Mouse (Mus musculus) midbrain, embryonic 11.5 days (tissue): ENCODE data around the gene Anapc4. TPM values are rescaled to one million over a fixed set of nuclear protein-coding genes. Genes with fewer than 3 reads are reported as not detected.

Experiments used
- ATAC-seq: fragments of 200-750 bp; cut with Nextera tagmentation; 2 replicates; pipeline ENCODE4 v1.8.0; 2017; ENCODE audit warnings: moderate TSS enrichment, moderate library complexity; ENCODE audit not compliant: low FRiP score
- DNase-seq: peaks from one replicate; pipeline ENCODE4 v3.0.0; 2015; ENCODE audit warnings: low spot score; ENCODE audit errors: missing footprints
- H3K27ac ChIP-seq: fragments of 300-500 bp; sonication (generic); 2 replicates; pipeline ENCODE4 v1.5.1; 2014; ENCODE audit warnings: low read depth, low read length
- H3K27me3 ChIP-seq: fragments of 300-500 bp; sonication (generic); 2 replicates; pipeline ENCODE4 v1.6.1; 2014; ENCODE audit warnings: mild to moderate bottlenecking, low read length, moderate library complexity, mixed read lengths; ENCODE audit not compliant: control insufficient read depth, insufficient read depth
- H3K36me3 ChIP-seq: fragments of 300-500 bp; sonication (generic); 2 replicates; pipeline ENCODE4 v1.6.1; 2014; ENCODE audit warnings: mild to moderate bottlenecking, low read length, moderate library complexity, mixed read lengths; ENCODE audit not compliant: control insufficient read depth, insufficient read depth
- H3K4me1 ChIP-seq: fragments of 300-500 bp; sonication (generic); 2 replicates; pipeline ENCODE4 v1.6.1; 2014; ENCODE audit warnings: low read length; ENCODE audit not compliant: control insufficient read depth, insufficient read depth
- H3K4me2 ChIP-seq: fragments of 300-500 bp; sonication (generic); 2 replicates; pipeline ENCODE4 v1.6.1; 2014; ENCODE audit warnings: mild to moderate bottlenecking, moderate library complexity
- H3K4me3 ChIP-seq: fragments of 300-500 bp; sonication (generic); 2 replicates; pipeline ENCODE4 v1.5.1; 2014; ENCODE audit warnings: low read depth, low read length
- H3K9ac ChIP-seq: fragments of 300-500 bp; sonication (generic); 2 replicates; pipeline ENCODE4 v1.6.1; 2014; ENCODE audit warnings: low read length
- H3K9me3 ChIP-seq: fragments of 300-500 bp; sonication (generic); 2 replicates; pipeline ENCODE4 v1.6.1; 2016; ENCODE audit warnings: low read length; ENCODE audit not compliant: control insufficient read depth
- WGBS: fragments of 180-500 bp; shearing (Covaris S2); extraction: QIAGEN DNeasy Blood & Tissue Kit; methylation state at CpG from one replicate; pipeline ENCODE4 v1.1.7; 2014; 5-methylcytosine and 5-hydroxymethylcytosine counted together
- polyA plus RNA-seq: library from polyadenylated mRNA; unstranded; fragments of >200 nt; fragmentation: Nextera tagmentation; extraction: Ambion mirVana; gene quantifications from 2 replicates; pipeline ENCODE4 v1.2.1, GENCODE M21; 2014

Anapc4 gene
- polyA plus RNA-seq, 1 experiment from 2014 or later: 133 TPM

DNA sequence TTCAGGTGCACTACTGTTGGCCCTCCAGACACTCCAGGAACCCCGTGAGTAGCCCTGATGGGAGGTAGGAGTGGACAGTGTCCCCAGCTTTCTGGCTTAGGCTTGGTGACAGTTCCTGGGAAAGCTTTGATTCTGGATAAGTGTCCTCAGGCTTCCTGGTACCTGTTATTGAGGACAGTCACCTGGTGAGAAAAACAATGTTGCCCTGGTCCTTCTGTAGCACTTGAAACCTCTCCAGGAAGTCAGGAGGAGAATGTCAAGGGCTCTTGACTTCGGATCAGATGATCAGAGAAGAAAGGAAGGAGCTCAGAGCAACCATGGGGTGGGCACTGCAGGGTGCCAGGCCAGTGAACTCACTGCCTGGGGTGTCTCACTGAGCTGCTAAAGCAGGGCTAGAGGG lies 48.6 kb downstream of the Anapc4 start:
- no peak overlapping the region for H3K27ac ChIP-seq
- no peaks in the 10 kb centered on the region for H3K36me3 ChIP-seq
- H3K4me2 ChIP-seq: no peak overlapping the region
- no peak overlapping the region for H3K4me3 ChIP-seq
- H3K9ac ChIP-seq: no peak overlapping the region
- no peaks in the 10 kb centered on the region for H3K27me3 ChIP-seq
- no peaks in the 10 kb centered on the region for H3K4me1 ChIP-seq
- no peak for ATAC-seq
- peaks cover 3% of the 10 kb centered on the region; the same call in 1 of the 2 replicates for H3K9me3 ChIP-seq
- 63% methylated on average over 2 of the region's 2 CpGs for WGBS
- peak; percentile 21 for DNase-seq

DNA sequence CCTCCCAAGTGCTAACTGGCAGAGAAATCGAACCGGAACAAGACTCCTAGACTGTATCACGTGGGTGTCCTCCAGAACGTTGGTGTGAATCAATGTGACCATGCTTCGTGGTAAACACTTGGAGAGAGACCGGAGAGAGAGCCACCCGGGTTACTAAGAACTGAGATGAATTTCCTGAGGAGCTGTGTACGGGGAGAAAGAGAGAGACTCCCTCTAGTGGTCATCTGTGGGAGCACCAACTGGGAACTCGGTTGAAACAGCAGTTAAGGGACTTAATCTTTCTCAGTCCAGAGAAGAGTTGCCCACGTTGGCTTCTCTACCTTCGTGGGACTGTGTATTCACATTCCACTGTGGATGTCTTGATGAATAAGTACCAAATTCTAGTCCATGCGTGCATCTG lies 53.3 kb downstream of the Anapc4 start:
- peaks cover 3% of the 10 kb centered on the region; the same call in 1 of the 2 replicates for H3K9me3 ChIP-seq
- H3K9ac ChIP-seq: no peak overlapping the region
- H3K27me3 ChIP-seq: no peaks in the 10 kb centered on the region
- no peaks in the 10 kb centered on the region for H3K36me3 ChIP-seq
- no peak overlapping the region for H3K4me2 ChIP-seq
- WGBS: 49% methylated on average over 12 of the region's 12 CpGs
- ATAC-seq: no peak
- H3K4me3 ChIP-seq: no peak overlapping the region
- H3K4me1 ChIP-seq: no peaks in the 10 kb centered on the region
- peak; percentile 88 for DNase-seq
- no peak overlapping the region for H3K27ac ChIP-seq

DNA sequence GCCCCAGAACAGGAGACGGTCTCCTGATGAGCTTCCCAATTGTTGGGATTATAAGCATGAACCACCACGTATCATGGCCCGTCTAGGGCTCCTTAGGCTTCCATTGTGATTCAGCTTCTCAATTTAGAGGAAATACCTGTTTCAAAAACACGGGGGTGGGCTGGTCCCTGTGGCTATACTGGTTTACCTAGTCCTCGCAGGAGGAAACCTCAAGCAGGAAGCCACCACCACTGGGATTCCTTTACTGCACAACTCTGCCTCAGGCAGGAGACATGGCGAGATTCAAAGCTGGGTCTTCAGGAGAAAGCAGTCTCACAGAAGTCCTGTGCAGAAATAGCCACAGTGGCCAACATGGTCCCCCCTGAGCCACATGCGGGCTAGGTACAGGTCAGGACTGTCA lies 56.1 kb downstream of the Anapc4 start:
- 83% methylated on average over 7 of the region's 7 CpGs for WGBS

DNA sequence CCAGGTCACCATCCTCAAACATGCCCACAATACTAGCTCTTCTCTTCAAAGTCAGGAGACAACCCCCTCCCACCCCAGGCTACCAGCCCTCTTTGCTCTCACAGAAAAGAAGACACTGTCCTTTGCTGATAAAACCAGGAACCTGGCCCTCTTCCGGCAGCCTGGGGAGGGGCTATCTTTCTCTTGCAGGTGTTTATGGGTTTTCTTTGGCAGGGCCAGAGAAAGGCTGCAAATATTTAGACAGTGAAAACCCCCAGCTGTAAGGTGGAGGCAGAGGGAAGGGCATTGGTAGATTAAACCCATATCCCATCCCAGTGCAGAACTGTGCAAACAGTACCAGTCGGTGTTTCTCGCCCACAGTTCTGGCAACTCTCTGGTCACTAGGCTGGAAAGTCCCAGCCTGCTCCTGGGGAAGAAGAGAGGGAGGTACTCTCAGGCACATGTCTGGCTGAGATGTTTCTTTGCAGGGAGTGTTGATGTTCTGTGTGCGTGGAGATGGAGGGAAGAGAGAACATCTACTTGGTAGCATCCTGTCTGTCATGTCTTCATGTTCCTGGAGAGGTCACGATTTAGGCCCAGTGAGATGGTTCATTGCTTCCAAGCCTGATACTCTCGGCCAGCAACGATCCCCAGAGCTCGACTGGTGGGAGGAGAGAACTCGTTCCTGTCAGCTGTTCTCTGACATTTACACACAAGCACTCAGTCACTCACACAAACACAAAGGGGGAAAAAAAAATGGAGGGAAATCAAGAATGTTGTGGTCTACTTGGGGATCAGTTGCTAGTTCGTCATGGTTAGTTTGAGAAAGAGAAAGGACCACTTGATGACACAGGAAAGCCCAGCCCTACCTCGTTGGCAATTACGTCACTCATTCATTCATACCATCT lies 58.4 kb downstream of the Anapc4 start:
- 80% methylated on average over 12 of the region's 12 CpGs for WGBS
- Histone ChIP-seq H3K4me1 (no peaks in the 10 kb centered on the region), H3K4me3 (no peak overlapping the region), H3K27me3 (no peaks in the 10 kb centered on the region), H3K4me2 (no peak overlapping the region), H3K9ac (no peak overlapping the region), H3K27ac (no peak overlapping the region), H3K9me3 (no peaks in the 10 kb centered on the region), H3K36me3 (no peaks in the 10 kb centered on the region)
- ATAC-seq (no peak), DNase-seq (peak; percentile 19)

More for the DNA sequence above, 56.1 kb downstream of the Anapc4 start:
- no peak overlapping the region for H3K4me3 ChIP-seq
- H3K9ac ChIP-seq: no peak overlapping the region
- no peak for ATAC-seq
- H3K4me1 ChIP-seq: no peaks in the 10 kb centered on the region
- peaks cover 3% of the 10 kb centered on the region; the same call in 1 of the 2 replicates for H3K9me3 ChIP-seq
- peak; percentile 33 for DNase-seq
- H3K36me3 ChIP-seq: no peaks in the 10 kb centered on the region
- H3K4me2 ChIP-seq: no peak overlapping the region
- no peak overlapping the region for H3K27ac ChIP-seq
- H3K27me3 ChIP-seq: no peaks in the 10 kb centered on the region

DNA sequence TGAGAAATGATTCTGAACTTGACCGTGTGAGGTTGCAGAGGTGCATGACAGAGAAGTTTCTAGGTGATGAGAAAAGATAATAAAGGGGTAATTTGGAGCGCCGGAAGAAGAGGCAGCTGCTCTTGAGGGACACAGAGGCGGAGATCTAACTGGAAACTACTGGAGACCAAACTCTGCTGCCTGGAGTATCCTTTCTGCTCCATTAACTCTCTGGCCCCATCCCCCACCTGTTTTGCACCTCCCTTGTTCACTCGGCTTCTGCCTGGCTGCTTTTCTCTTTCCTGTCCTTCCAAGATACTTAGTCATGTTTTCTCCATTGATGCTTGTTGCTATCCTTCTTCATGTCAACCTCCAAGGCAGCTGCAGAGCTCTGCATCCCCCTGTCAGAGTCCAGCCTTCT lies 60.1 kb downstream of the Anapc4 start:
- ATAC-seq (no peak), DNase-seq (no peak)
- H3K9ac ChIP-seq: no peak overlapping the region
- no peaks in the 10 kb centered on the region for H3K27me3 ChIP-seq
- no peak overlapping the region for H3K4me3 ChIP-seq
- no peak overlapping the region for H3K27ac ChIP-seq
- H3K4me2 ChIP-seq: no peak overlapping the region
- H3K36me3 ChIP-seq: no peaks in the 10 kb centered on the region
- 80% methylated on average over 5 of the region's 5 CpGs for WGBS
- no peaks in the 10 kb centered on the region for H3K9me3 ChIP-seq
- no peaks in the 10 kb centered on the region for H3K4me1 ChIP-seq

DNA sequence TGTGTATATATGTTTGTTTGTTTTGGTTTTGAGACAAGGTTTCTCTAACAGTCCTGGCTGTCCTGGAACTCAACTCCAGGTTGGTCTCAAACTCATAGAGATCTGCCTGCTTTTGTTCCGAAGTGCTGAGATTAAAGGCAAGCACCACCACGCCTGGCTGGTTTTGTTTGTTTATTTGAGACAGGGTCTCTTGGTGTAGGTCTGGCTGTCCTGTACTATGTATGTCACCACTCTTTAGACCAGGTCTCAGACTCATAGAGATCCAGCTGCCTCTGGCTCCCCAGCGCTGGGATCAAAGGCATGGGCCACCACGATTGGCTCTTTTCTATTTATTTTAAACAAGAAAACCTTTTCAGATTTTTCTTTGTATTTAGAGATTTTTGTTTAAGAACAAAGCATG lies 70.4 kb downstream of the Anapc4 start:
- DNase-seq (no peak), ATAC-seq (no peak)
- Histone ChIP-seq H3K27me3 (no peaks in the 10 kb centered on the region), H3K27ac (no peak overlapping the region), H3K36me3 (no peaks in the 10 kb centered on the region), H3K9ac (no peak overlapping the region), H3K9me3 (no peaks in the 10 kb centered on the region), H3K4me2 (no peak overlapping the region), H3K4me3 (no peak overlapping the region), H3K4me1 (no peaks in the 10 kb centered on the region)
- 56% methylated on average over 4 of the region's 4 CpGs for WGBS

DNA sequence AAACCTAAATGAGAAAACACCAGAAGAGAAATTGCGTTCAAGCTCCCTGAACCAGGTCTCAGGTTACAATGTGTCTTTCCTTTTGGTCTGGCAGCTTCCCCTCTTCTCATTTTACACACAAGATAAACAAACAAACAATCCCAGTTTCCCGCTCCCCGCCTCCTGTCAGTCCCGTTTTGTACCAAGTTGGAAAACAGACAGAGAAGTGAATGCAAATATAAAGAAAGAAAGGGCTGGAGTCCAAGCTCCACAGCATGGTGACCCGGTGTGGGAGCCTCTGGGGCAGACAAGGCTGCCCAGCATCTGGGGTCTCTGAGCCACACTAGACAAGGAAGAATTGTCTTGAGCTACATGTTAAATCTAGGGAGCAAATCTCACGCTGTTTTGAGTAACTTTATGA lies 70.9 kb downstream of the Anapc4 start:
- Histone ChIP-seq H3K27ac (no peak overlapping the region), H3K4me1 (no peaks in the 10 kb centered on the region), H3K9ac (no peak overlapping the region), H3K36me3 (no peaks in the 10 kb centered on the region), H3K4me3 (no peak overlapping the region), H3K9me3 (no peaks in the 10 kb centered on the region), H3K27me3 (no peaks in the 10 kb centered on the region), H3K4me2 (no peak overlapping the region)
- no peak for ATAC-seq
- 50% methylated on average over 6 of the region's 6 CpGs for WGBS
- DNase-seq: peak; percentile 77

DNA sequence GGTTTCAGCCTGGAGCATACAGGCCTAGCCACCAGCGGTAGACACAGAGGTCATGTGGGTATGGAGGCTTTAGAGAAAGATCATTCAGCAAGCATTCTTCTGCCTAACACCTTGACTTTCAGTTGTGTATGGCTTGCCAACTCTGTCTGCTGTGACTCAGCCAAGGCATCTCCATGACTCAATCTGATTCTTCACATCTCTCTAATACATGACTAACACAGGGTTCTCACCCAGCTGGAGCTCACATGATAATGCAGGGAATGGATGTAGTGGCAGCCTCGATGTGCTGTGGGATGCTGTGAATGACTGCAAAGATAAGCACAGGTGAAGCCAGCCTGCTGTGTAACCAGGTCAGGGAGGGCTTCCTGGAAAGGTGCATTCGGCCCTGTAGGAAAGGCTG lies 74.4 kb downstream of the Anapc4 start:
- no peak overlapping the region for H3K27ac ChIP-seq
- no peaks in the 10 kb centered on the region for H3K36me3 ChIP-seq
- no peaks in the 10 kb centered on the region for H3K4me1 ChIP-seq
- no peaks in the 10 kb centered on the region for H3K27me3 ChIP-seq
- ATAC-seq (no peak), DNase-seq (no peak)
- H3K4me3 ChIP-seq: no peak overlapping the region
- no peak overlapping the region for H3K4me2 ChIP-seq
- H3K9ac ChIP-seq: no peak overlapping the region
- H3K9me3 ChIP-seq: no peaks in the 10 kb centered on the region
- 92% methylated on average over 3 of the region's 3 CpGs for WGBS

DNA sequence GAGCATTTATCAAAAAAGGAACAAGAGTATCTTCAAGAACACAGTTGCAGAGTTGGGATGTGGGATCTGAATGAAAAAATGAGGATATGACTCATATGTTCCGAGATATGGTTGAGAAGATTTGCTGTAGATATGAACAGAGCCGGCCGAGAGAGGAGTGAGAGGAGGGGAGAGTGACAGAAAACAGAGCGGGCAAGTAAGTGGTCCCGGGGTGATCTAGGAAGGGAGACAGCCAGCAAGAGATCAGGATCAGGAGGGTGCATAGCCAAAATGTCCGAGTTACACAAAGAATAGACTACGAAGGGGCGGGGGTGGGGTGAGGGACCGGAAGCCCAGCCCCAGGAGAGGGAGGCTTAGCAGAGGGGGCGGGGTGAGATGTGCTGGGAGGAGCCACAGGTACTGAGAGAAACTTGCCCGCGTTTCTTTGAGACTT lies 76.4 kb downstream of the Anapc4 start:
- no peak for DNase-seq
- no peaks in the 10 kb centered on the region for H3K36me3 ChIP-seq
- H3K4me3 ChIP-seq: no peak overlapping the region
- H3K27ac ChIP-seq: no peak overlapping the region
- peak; percentile 40; the same call in 1 of the 2 replicates for ATAC-seq
- H3K4me1 ChIP-seq: no peaks in the 10 kb centered on the region
- 44% methylated on average over 12 of the region's 12 CpGs for WGBS
- H3K9ac ChIP-seq: no peak overlapping the region
- H3K4me2 ChIP-seq: peak overlapping the region; percentile 8
- no peaks in the 10 kb centered on the region for H3K9me3 ChIP-seq
- H3K27me3 ChIP-seq: no peaks in the 10 kb centered on the region
